Mouse (Mus musculus): ENCODE data around the gene Sez6l. TPM values are rescaled to one million over a fixed set of nuclear protein-coding genes. Genes with fewer than 3 reads are reported as not detected.

Sez6l gene
- polyA plus RNA-seq, 1 experiment from 2014 or later: 32.5 TPM

DNA sequence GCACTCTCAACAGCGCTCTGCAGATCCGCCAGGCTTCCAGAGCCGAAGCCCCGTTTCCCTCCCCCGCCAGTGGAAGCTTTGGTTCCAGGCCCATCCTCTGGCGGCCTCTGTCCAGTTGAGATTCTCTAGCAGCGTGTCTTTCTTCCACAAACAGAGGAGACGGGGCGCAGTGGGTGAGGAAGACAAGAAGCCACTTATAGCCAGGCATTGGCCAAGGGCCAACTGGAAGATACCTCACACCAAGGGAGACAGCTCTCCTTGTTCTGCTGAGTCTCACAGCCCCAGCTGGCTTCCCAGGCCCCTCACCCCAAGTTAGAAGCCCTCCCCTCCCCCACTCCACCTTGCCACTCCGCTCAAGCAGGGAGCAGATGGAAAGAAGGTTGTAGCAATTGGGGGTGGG is 765 bp upstream of the Sez6l start:
- Histone ChIP-seq H3K27me3 (replicated peaks) (no peaks in the 10 kb centered on the region), H3K4me3 (replicated peaks) (peak overlapping the region; percentile 68), H3K9ac (replicated peaks) (peak overlapping the region; percentile 77; the same call in 1 of the 2 replicates), H3K4me2 (peak overlapping the region; percentile 76), H3K9me3 (replicated peaks) (no peaks in the 10 kb centered on the region), H3K27ac (replicated peaks) (peak overlapping the region; percentile 82), H3K36me3 (no peaks in the 10 kb centered on the region), H3K4me1 (peaks cover 59% of the 10 kb centered on the region)
- ATAC-seq (ENCODE audit: low FRiP score): peak; percentile 18; the same call in 1 of the 2 replicates
- WGBS: 7% methylated on average over 10 of the region's 10 CpGs

DNA sequence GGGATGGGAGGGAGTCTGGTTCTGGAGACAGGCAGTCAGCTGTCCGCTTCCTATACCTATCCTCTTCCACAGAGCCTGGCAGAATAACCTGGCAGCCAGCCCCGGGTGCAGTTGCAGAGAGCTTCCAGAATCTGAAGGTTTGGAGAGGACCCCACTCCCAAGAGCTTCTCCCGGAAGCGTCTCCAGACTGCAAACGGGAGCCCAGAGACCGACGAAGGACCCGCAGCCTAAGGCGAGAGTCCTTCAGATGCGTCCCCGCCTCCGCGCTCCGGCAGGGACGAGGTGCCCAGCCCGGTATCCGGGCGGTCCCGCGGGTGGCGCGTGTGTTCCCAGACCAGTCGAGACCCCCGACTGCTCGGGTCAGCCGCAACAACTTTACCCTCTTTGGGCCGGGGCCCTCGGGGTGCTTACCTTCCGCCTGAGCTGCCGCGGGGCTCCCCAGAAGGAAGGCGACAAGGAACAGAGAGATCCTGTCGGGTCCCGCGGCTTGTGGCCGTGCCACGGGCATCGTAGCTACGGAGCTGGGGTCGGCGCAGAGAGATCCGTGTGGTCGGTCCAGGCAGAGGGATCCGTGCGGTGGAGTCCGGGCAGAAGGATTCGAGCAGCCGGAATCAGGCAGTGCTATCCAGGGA is 508 bp downstream of the Sez6l start:
- Histone ChIP-seq H3K27ac (replicated peaks) (peak overlapping the region; percentile 82), H3K36me3 (no peaks in the 10 kb centered on the region), H3K4me2 (peak overlapping the region; percentile 76), H3K4me3 (replicated peaks) (peak overlapping the region; percentile 68), H3K4me1 (peaks cover 62% of the 10 kb centered on the region), H3K9me3 (replicated peaks) (no peaks in the 10 kb centered on the region), H3K27me3 (replicated peaks) (no peaks in the 10 kb centered on the region), H3K9ac (replicated peaks) (peak overlapping the region; percentile 77)
- ATAC-seq (ENCODE audit: low FRiP score): peak; percentile 23; the same call in 1 of the 2 replicates
- under 1% methylated on average over 48 of the region's 48 CpGs for WGBS

DNA sequence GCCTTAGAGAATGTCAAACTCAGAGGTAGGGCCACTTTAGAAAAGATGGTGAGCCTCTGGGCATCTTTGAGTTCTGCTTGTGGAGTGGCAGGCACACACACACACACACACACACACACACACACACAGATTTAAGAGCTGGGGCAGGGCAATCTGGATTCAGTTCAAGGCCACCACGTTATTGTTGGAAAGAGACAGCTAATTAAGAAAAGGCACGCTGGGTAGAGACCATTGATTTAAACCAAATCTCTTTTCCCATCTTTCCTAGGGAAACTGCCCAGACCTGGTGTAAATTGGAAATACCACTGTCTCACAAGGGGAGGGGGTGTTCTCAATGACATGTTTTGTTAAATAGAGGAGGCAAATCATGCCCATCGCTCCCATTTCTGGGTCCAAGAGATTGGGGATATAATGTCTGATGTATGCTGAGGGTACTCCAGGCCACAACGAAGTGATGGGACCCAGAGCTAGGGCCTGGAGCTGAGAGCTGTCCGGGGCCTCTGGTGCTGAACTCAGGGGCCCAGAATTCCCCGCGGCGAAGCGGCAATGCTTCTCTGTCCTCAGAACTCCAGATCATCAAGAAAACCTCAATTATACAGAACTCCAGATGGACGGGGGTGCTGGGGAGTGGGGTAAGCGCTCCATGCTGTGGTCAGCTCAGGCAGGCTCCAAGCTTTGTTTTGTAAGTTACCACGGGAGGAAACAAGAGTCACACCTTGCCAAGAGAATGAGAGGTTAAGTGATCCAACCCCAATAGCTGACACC is 1.7 kb downstream of the Sez6l start:
- H3K27ac ChIP-seq (replicated peaks): no peak overlapping the region
- peak overlapping the region; percentile 76 for H3K4me2 ChIP-seq
- H3K9me3 ChIP-seq (replicated peaks): no peaks in the 10 kb centered on the region
- whole genome bisulfite sequencing: 6% methylated on average over 12 of the region's 12 CpGs
- peaks cover 60% of the 10 kb centered on the region for H3K4me1 ChIP-seq
- no peaks in the 10 kb centered on the region for H3K36me3 ChIP-seq
- H3K27me3 ChIP-seq (replicated peaks): no peaks in the 10 kb centered on the region
- H3K4me3 ChIP-seq (replicated peaks): peak overlapping the region; percentile 68
- H3K9ac ChIP-seq (replicated peaks): peak overlapping the region; percentile 77
- ATAC-seq (ENCODE audit: low FRiP score): no peak

DNA sequence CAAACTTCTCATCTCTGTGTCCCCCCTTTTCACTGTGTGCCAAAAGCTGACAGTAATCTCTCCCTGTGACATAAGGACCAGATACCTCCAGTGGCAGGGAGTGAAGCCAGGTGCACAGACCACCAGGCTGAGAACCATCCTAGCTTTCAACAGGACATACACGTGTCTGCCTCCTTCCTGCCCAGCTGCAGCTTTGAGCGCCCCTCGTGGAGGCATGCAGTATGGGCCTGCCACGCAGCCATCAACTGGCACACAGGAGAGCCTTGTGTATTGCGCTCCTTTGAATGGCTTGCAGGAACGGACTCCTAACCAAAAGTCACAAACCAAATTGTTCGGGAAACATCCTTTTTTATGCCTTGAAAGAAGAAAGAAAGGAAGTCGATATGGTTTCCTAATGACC is 3.1 kb downstream of the Sez6l start:
- Histone ChIP-seq H3K27me3 (replicated peaks) (no peaks in the 10 kb centered on the region), H3K36me3 (no peaks in the 10 kb centered on the region), H3K4me1 (peaks cover 60% of the 10 kb centered on the region), H3K4me3 (replicated peaks) (peak overlapping the region; percentile 68), H3K9me3 (replicated peaks) (no peaks in the 10 kb centered on the region), H3K4me2 (peak overlapping the region; percentile 76), H3K27ac (replicated peaks) (peak overlapping the region; percentile 38; the same call in 1 of the 2 replicates), H3K9ac (replicated peaks) (peak overlapping the region; percentile 26; the same call in 1 of the 2 replicates)
- WGBS: 5% methylated on average over 8 of the region's 8 CpGs
- peak; percentile 66; the same call in 1 of the 2 replicates for ATAC-seq (ENCODE audit: low FRiP score)

DNA sequence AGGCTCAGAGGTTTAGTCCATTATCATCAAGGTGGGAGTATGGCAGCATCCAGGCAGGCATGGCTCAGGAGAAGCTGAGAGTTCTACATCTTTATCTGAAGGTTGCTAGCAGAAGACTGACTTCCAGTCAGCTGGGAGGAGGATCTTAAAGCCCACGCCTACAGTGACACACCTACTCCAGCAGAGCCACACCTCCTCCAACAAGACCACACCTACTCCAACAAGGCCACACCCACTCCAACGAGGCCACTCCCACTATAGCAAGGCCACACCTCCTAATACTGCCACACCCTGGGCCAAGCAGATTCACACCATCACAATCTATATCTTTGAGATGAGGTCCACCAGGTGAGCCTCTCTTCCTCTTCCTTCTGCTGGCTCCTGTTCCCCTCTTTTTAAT is 4.8 kb downstream of the Sez6l start:
- Histone ChIP-seq H3K4me3 (replicated peaks) (no peak overlapping the region), H3K27me3 (replicated peaks) (0 out of 2 replicates have a peak, but pooled peaks cover 3% of the 10 kb centered on the region), H3K4me1 (peaks cover 47% of the 10 kb centered on the region), H3K36me3 (no peaks in the 10 kb centered on the region), H3K9ac (replicated peaks) (no peak overlapping the region), H3K9me3 (replicated peaks) (no peaks in the 10 kb centered on the region), H3K4me2 (peak overlapping the region; percentile 11; the same call in 1 of the 2 replicates), H3K27ac (replicated peaks) (no peak overlapping the region)
- no peak for ATAC-seq (ENCODE audit: low FRiP score)
- 66% methylated on average over 2 of the region's 2 CpGs for WGBS

DNA sequence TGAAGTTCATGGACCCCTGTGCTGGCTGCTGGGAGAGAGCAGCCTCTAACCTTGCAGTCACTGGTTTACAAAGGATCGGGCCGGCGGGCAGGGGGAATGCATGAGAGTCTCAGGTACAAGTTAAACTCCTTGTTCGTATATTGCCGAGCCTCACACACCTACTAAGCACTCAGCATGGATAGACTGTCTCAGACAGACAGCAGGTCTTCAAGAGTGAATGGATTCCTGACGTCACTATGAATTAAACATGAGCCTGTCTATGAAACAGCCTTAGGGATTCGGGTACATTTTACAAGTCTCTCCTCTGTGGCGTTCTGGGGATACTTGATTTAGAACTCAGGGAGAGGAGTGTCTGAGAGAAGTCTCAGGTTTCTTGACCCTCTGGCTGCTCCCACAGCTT is 11.5 kb downstream of the Sez6l start:
- H3K4me1 ChIP-seq: peaks cover 44% of the 10 kb centered on the region

DNA sequence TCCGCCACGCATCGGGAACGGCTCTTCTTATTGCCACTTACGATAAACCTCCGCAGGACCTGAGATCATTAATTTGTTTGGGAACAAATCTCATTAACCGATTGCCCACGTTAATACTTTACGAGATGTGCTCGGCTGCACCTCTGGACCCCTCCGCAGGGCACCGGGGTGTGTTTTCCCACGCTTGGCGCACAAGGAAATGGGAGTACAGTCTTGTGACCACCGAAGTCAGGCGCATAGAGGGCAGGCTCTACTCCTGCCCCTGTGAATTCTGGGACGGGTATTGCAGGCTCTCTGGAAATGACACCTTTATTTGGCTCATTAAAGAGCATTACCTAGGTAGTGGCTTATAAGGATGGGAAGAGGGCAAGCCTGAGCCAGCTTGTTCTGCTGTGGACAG is 11.9 kb downstream of the Sez6l start:
- Histone ChIP-seq H3K9me3 (replicated peaks) (no peaks in the 10 kb centered on the region), H3K9ac (replicated peaks) (no peak overlapping the region), H3K36me3 (no peaks in the 10 kb centered on the region), H3K4me2 (no peak overlapping the region), H3K4me3 (replicated peaks) (no peak overlapping the region), H3K27ac (replicated peaks) (no peak overlapping the region), H3K27me3 (replicated peaks) (0 out of 2 replicates have a peak, but pooled peaks cover 4% of the 10 kb centered on the region), H3K4me1 (peaks cover 49% of the 10 kb centered on the region)
- 58% methylated on average over 17 of the region's 17 CpGs for WGBS
- no peak for ATAC-seq (ENCODE audit: low FRiP score)

More for the DNA sequence above, 11.5 kb downstream of the Sez6l start:
- H3K4me2 ChIP-seq: no peak overlapping the region
- no peak overlapping the region for H3K27ac ChIP-seq (replicated peaks)
- H3K9me3 ChIP-seq (replicated peaks): no peaks in the 10 kb centered on the region
- 47% methylated on average over 8 of the region's 8 CpGs for WGBS
- H3K9ac ChIP-seq (replicated peaks): no peak overlapping the region
- H3K36me3 ChIP-seq: no peaks in the 10 kb centered on the region
- ATAC-seq (ENCODE audit: low FRiP score): no peak
- H3K4me3 ChIP-seq (replicated peaks): no peak overlapping the region
- H3K27me3 ChIP-seq (replicated peaks): 0 out of 2 replicates have a peak, but pooled peaks cover 4% of the 10 kb centered on the region

DNA sequence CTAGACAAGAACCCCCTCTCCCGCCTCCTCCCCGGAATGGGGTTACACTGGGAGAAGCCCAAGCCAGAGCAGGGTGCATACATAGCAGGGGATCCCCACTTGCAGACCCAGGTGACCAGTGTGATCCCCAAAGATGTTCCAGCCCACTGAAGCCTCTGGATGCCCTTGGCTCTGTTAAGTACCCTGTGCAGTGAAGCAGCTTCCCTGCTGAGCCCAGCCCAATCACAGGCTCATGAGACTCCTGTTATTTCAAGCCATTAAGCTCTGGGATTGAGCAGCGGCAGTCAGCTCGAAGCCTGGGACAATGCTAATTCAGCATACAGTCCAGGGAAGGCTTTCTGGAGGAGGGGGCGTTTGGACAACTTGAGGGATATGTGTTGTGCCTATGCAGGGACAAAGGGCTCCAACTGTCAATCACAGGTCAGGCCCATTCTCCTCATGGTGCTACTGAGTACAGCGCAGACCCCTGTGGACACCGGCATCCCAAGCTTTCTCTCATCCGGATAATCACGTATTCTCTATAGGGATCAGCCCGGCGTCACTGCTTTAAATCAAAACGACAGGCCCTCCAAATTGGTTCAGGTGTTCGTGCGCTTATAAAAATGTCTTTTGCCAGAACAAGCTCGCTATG is 16.0 kb downstream of the Sez6l start:
- Histone ChIP-seq H3K36me3 (no peaks in the 10 kb centered on the region), H3K4me2 (peak overlapping the region; percentile 25), H3K27me3 (replicated peaks) (no peaks in the 10 kb centered on the region), H3K4me1 (peaks cover 45% of the 10 kb centered on the region), H3K4me3 (replicated peaks) (no peak overlapping the region), H3K9me3 (replicated peaks) (no peaks in the 10 kb centered on the region), H3K27ac (replicated peaks) (peak overlapping the region; percentile 29; the same call in 1 of the 2 replicates), H3K9ac (replicated peaks) (no peak overlapping the region)
- WGBS: 22% methylated on average over 15 of the region's 15 CpGs
- peak; percentile 16; the same call in 1 of the 2 replicates for ATAC-seq (ENCODE audit: low FRiP score)

DNA sequence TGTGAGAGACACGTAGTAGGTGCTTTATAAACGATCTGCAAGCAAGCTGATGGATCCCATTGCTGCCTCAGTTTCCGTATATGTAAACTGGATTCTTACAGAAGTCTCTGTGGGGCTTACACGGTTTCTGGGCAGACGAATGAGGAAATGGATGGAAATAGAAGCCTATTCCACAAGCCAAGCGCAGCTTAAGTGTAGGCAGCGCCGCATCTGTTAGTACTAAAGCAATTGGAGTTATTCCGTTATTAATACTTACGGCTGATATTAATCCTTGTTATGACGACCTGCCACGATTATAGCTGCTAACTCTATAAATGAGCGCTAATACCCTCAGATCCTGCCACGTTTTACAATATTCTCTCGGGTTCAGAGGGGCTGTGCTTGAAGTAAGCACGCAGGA is 16.8 kb downstream of the Sez6l start:
- peak overlapping the region; percentile 42 for H3K27ac ChIP-seq (replicated peaks)
- no peaks in the 10 kb centered on the region for H3K27me3 ChIP-seq (replicated peaks)
- H3K9me3 ChIP-seq (replicated peaks): no peaks in the 10 kb centered on the region
- H3K4me1 ChIP-seq: peaks cover 37% of the 10 kb centered on the region
- no peaks in the 10 kb centered on the region for H3K36me3 ChIP-seq
- WGBS: 65% methylated on average over 16 of the region's 16 CpGs
- H3K9ac ChIP-seq (replicated peaks): no peak overlapping the region
- ATAC-seq (ENCODE audit: low FRiP score): no peak
- peak overlapping the region; percentile 25 for H3K4me2 ChIP-seq
- H3K4me3 ChIP-seq (replicated peaks): no peak overlapping the region

DNA sequence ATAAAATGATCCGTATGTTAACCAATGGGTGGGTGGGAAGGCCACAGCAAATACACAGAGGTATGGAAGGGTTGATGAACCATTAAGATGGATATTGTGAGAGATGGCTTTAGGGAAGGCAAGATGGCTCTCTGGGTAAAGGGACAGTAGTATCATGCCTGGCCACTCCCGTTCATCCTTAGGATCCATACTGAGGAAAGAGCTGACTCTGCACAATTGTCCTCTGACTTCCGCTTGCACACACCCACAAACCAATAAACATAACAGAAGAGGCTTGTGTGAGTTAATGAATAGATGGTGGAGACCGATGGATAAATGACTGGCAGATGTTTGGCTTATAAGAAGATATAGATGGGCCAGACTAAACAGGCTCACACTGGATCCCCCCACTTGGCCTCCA is 19.6 kb downstream of the Sez6l start:
- ATAC-seq (ENCODE audit: low FRiP score): no peak
- Histone ChIP-seq H3K27ac (replicated peaks) (no peak overlapping the region), H3K27me3 (replicated peaks) (no peaks in the 10 kb centered on the region), H3K9ac (replicated peaks) (no peak overlapping the region), H3K4me3 (replicated peaks) (no peak overlapping the region), H3K9me3 (replicated peaks) (no peaks in the 10 kb centered on the region), H3K36me3 (no peaks in the 10 kb centered on the region), H3K4me2 (no peak overlapping the region), H3K4me1 (peaks cover 41% of the 10 kb centered on the region)
- 71% methylated on average over 4 of the region's 4 CpGs for WGBS

DNA sequence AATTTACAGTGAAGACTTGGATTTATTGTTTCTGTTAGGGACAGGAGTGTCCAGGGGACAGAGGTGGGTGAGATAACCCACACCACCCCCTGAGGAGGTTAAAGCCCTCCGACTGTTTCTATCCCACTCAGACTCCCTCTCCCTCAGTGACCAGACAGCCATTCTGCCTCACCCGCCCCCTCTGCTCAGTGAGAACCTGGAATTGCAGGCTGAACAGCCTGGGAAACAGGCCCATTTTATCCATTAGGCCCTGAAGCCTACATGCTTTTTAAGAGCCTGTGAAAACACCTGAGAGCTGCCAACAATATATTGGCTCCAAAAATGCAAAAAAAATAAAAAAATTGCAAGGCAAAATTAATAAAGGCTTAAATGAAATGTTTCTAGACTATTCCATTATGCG is 20.3 kb downstream of the Sez6l start:
- Histone ChIP-seq H3K27ac (replicated peaks) (no peak overlapping the region), H3K4me2 (no peak overlapping the region), H3K9ac (replicated peaks) (no peak overlapping the region), H3K9me3 (replicated peaks) (no peaks in the 10 kb centered on the region), H3K36me3 (no peaks in the 10 kb centered on the region), H3K27me3 (replicated peaks) (no peaks in the 10 kb centered on the region), H3K4me3 (replicated peaks) (no peak overlapping the region), H3K4me1 (peaks cover 41% of the 10 kb centered on the region)
- ATAC-seq (ENCODE audit: low FRiP score): no peak
- WGBS: 60% methylated on average over 3 of the region's 3 CpGs

All from neural tube, embryonic 15.5 days (tissue).